Mouse (Mus musculus) liver, embryonic 16.5 days (tissue): ENCODE measurements around the gene Atg9b. TPM values are rescaled to one million over a fixed set of nuclear protein-coding genes. Genes with fewer than 3 reads are reported as not detected.
A peak's percentile ranks its signal among the peaks of the same experiment; 100 is the strongest.
"Not testable (repeated sequence)": the region's sequence is repeated elsewhere in the genome, so short reads cannot be mapped to it uniquely, and the experiment has no call there.

Experiments
- ATAC-seq: fragments of 200-750 bp; cut with Nextera tagmentation; 2 replicates; pipeline ENCODE4 v1.8.0; 2017; ENCODE audit warnings: low read depth, mild to moderate bottlenecking, moderate number of reproducible peaks, moderate library complexity
- H3K27ac ChIP-seq: fragments of 300-500 bp; sonication (generic); 2 replicates; pipeline ENCODE4 v1.5.1; 2014; ENCODE audit warnings: mild to moderate bottlenecking, low read length
- H3K27me3 ChIP-seq: fragments of 300-500 bp; sonication (generic); 2 replicates; pipeline ENCODE4 v1.6.1; 2014; ENCODE audit warnings: low read depth, low read length, mixed read lengths; ENCODE audit not compliant: control insufficient read depth, insufficient read depth
- H3K36me3 ChIP-seq: fragments of 300-500 bp; sonication (generic); 2 replicates; pipeline ENCODE4 v1.6.1; 2014; ENCODE audit warnings: mild to moderate bottlenecking; ENCODE audit not compliant: control insufficient read depth, insufficient read depth
- H3K4me1 ChIP-seq: fragments of 300-500 bp; sonication (generic); 2 replicates; pipeline ENCODE4 v1.6.1; 2014; ENCODE audit warnings: low read depth, low read length, mixed read lengths; ENCODE audit not compliant: control insufficient read depth
- H3K4me2 ChIP-seq: fragments of 300-500 bp; sonication (generic); 2 replicates; pipeline ENCODE4 v1.6.1; 2014; ENCODE audit warnings: low read depth, low read length, mixed read lengths
- H3K4me3 ChIP-seq: fragments of 300-500 bp; sonication (generic); 2 replicates; pipeline ENCODE4 v1.5.1; 2014; ENCODE audit warnings: low read depth, mild to moderate bottlenecking, low read length
- H3K9ac ChIP-seq: fragments of 300-500 bp; sonication (generic); 2 replicates; pipeline ENCODE4 v1.6.1; 2014; ENCODE audit warnings: low read depth, low read length
- H3K9me3 ChIP-seq: fragments of 300-500 bp; sonication (generic); replicated peaks from 2 replicates; pipeline ENCODE4 v1.6.1; 2016; ENCODE audit warnings: low read length; ENCODE audit not compliant: control insufficient read depth
- WGBS: fragments of 180-500 bp; shearing (Covaris S2); extraction: QIAGEN DNeasy Blood & Tissue Kit; methylation state at CpG from one replicate; pipeline ENCODE4 v1.1.7; 2014; ENCODE audit not compliant: insufficient replicate concordance; 5-methylcytosine and 5-hydroxymethylcytosine counted together
- polyA plus RNA-seq: library from polyadenylated mRNA; unstranded; fragments of >200 nt; fragmentation: Nextera tagmentation; extraction: Ambion mirVana; gene quantifications from 2 replicates; pipeline ENCODE4 v1.2.1, GENCODE M21; 2015

The Atg9b gene
- polyA plus RNA-seq, 1 experiment from 2014 or later, result 2.9 TPM

DNA sequence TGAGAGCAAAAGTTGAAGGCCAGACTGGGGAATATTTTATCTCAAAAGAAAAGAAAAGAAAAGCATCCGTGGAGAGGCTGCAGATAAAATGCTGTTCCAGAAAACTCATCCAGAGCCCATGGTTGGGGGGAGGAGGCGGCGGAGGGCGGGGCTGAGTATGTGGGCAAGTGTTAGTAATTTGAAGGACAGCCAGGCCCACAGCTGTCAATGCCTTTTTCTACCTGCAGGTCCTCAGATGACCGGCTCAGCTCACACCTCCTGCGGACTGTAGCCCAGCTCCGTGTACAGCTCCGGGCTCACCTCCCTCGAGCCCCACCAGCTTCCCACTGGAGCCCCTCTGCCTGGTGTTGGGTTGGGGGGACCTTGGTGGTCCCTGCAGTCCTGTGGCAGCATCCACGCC, 7.7 kb upstream of the Atg9b start:
- Histone ChIP-seq H3K27me3 (no peaks in the 10 kb centered on the region), H3K4me1 (peaks cover 3% of the 10 kb centered on the region; the same call in 1 of the 2 replicates), H3K27ac (no peak overlapping the region), H3K9me3 (no peaks in the 10 kb centered on the region), H3K4me3 (no peak overlapping the region), H3K9ac (no peak overlapping the region), H3K4me2 (no peak overlapping the region), H3K36me3 (no peaks in the 10 kb centered on the region; the same call in 1 of the 2 replicates)
- no peak for ATAC-seq
- 73% methylated on average over 10 of the region's 10 CpGs for WGBS

DNA sequence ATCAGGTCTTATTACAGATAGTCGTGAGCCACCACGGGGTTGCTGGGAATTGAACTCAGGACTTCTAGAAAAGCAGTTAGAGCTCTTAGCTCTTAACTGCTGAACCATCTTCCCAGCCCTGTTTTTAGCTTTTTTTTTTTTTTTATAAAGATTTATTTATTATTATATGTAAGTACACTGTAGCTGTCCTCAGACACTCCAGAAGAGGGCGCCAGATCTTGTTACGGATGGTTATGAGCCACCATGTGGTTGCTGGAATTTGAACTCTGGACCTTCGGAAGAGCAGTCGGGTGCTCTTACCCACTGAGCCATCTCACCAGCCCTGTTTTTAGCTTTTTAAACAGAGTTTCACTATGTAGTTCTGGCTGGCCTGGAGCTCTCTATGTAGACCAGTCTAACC, 4.3 kb upstream of the Atg9b start:
- H3K9ac ChIP-seq, H3K27me3 ChIP-seq, ATAC-seq, H3K4me3 ChIP-seq, H3K4me2 ChIP-seq, H3K9me3 ChIP-seq, H3K27ac ChIP-seq, H3K36me3 ChIP-seq: not testable (repeated sequence)
- H3K4me1 ChIP-seq, result peaks cover 10% of the 10 kb centered on the region
- WGBS, result 77% methylated on average over 6 of the region's 6 CpGs

DNA sequence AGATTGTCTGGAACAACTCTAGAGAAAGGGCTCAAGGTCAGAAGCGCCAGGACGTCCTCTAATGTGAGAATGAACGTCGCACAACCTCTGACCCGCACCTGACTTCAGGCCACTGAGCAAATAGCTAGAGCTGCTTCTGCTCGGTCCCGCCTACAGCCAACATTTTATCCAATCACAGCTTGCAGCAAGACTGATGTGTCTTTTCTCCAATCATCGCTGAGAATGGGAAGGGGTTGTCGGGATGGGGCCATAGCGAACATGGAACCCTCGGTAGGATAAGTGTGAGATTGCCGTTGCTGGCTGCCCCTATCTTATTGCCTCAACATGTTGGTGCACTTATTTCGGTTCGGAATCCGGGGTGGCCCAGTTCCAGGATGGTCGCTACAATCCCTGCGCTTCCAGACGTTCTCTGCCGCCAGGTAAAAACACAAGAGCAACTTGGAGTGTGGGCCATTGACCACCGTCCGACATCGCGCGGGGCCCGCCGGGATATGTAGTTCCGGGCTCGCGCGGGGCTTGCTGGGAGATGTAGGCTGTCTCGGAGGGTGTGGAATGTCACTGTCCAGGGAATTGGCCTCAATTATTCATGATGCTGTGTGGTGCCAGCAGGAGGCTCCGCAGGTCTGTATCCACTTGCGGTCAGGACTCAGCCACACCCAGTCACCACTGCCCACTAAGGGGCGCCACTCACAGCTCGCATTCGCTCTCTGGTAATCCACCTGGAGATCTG, 2.4 kb upstream of the Atg9b start:
- WGBS, result under 1% methylated on average over 36 of the region's 36 CpGs
- H3K27ac ChIP-seq, result peak overlapping the region; percentile 84
- ATAC-seq, result peak; percentile 96

DNA sequence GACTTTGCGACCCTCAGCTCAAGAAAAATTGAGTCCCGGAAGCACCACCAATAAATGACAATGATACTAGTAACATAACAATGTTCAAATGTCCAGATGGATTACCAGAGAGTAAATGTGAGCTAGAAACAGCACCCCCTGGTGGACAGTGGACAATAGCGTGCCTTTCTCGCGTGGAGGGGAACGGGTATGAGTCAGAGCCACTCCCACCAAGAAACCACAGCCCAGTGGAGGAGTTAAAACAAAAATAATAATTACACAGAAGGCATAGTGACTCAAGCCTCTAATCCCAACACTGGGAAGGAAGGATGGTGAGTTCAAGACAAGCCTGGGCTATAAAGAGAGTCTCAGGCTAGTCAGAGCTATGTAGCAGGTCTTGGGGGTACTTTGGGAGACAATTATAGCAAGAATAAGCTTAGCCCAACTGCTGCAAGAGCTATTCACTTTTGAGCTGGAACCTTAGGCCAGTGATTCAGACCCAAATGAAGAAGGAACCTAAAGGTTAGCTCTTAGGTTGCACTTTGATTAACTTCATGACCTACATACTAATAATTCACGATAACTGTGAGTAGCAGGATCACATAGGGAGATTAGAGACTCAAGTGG, 1.6 kb upstream of the Atg9b start, which contains the start of gene Abcb8:
Abcb8 (plus strand) TSS at position 272 of the 606 bp plus-strand sequence.
- Histone ChIP-seq H3K27ac (peak within 1 kb of the TSS; percentile 84), H3K9ac (peak within 1 kb of the TSS; percentile 67), H3K4me2 (peak within 1 kb of the TSS; percentile 87), H3K27me3 (no peaks in the 10 kb centered on the region; the same call in 1 of the 2 replicates), H3K4me3 (peak within 1 kb of the TSS; percentile 75), H3K36me3 (no peaks in the 10 kb centered on the region), H3K4me1 (peaks cover 16% of the 10 kb centered on the region), H3K9me3 (no peaks in the 10 kb centered on the region)
- 8% methylated on average over 7 of the region's 7 CpGs for WGBS
- ATAC-seq, result no peak

More for the DNA sequence above, 2.4 kb upstream of the Atg9b start:
- Histone ChIP-seq H3K9me3 (no peaks in the 10 kb centered on the region), H3K36me3 (no peaks in the 10 kb centered on the region), H3K4me2 (peak overlapping the region; percentile 87), H3K27me3 (no peaks in the 10 kb centered on the region), H3K4me1 (peaks cover 15% of the 10 kb centered on the region), H3K4me3 (peak overlapping the region; percentile 75), H3K9ac (peak overlapping the region; percentile 67)

DNA sequence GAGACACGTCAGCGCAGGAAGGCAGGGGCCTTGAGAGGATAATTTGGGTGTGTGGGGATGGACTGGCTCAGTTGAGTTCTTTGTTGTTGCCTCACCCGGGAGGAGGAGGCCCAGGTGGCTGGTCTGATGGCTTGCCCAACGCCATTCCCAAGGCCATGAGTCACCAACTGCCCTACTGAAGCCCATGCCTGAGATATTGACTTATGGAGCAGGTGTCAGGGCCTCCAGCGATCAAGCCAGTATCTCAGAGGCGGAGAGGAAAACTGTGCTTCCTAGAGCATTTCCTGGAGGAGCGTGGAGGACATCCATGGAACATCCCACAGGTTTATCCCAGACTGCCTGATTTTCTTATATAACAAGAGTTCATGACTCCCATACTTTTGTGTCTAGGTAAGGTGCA, 781 bp upstream of the Atg9b start:
- no peak overlapping the region for H3K9ac ChIP-seq
- no peaks in the 10 kb centered on the region for H3K9me3 ChIP-seq
- H3K4me2 ChIP-seq, result no peak overlapping the region
- no peak overlapping the region for H3K27ac ChIP-seq
- peaks cover 8% of the 10 kb centered on the region for H3K27me3 ChIP-seq
- H3K36me3 ChIP-seq, result no peaks in the 10 kb centered on the region
- peaks cover 19% of the 10 kb centered on the region for H3K4me1 ChIP-seq
- 62% methylated on average over 7 of the region's 7 CpGs for WGBS
- ATAC-seq, result no peak
- H3K4me3 ChIP-seq, result no peak overlapping the region

DNA sequence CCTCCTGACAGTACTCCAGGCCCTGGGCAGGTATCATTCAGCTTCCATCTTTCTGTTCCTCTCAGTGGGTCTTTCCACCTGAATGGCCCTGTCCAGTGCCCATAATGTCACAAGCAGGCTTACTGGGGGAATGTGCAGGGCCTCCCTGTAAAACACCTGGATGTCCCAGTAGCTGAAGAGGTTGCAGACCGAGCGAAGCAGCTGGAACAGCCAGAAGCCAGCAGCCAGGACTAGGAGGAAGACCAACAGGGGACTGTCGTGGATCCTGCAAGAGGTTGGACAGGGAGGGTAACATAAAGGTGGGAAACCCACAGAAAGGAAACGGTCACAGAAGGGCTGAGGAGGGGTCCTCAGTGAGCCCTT, 2.3 kb downstream of the Atg9b start:
- H3K4me1 ChIP-seq, result peaks cover 20% of the 10 kb centered on the region
- ATAC-seq, result no peak

DNA sequence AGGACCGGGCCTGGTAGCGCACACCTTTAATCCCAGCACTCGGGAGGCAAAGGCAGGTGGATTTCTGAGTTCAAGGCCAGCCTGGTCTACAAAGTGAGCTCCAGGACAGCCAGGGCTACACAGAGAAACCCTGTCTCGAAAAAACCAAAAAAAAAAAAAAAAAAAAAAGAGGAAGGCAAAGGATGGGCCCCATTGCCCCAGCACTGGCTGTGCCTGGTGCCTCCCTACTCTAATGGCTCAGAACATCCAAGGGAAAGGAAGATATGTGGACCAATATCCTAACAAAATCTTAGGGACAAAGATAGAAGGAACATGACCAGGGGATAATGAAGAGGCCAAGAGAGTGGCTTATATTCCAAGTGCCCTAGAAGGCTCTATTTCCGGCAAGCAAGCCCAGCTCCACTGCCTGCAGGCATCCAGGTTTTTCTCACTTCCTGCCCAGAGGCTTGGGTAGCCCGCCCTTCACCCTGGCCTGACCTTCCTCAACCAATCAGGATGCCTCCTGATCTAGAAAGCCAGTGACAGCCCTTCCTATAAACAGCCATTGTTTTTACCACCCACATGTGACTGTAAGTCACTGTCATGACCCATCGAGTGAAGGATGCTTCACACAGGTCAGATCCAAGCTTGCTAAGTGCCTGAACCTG, 2.8 kb downstream of the Atg9b start:
- Histone ChIP-seq H3K27ac (no peak overlapping the region), H3K9me3 (no peaks in the 10 kb centered on the region), H3K4me1 (peaks cover 22% of the 10 kb centered on the region), H3K4me3 (no peak overlapping the region), H3K9ac (no peak overlapping the region), H3K27me3 (peaks cover 25% of the 10 kb centered on the region), H3K36me3 (no peaks in the 10 kb centered on the region), H3K4me2 (no peak overlapping the region)
- ATAC-seq, result no peak
- 44% methylated on average over 6 of the region's 7 CpGs for WGBS

More for the DNA sequence above, 2.3 kb downstream of the Atg9b start:
- Histone ChIP-seq H3K27me3 (peaks cover 25% of the 10 kb centered on the region), H3K4me3 (no peak overlapping the region), H3K27ac (no peak overlapping the region), H3K36me3 (no peaks in the 10 kb centered on the region), H3K4me2 (no peak overlapping the region), H3K9me3 (no peaks in the 10 kb centered on the region), H3K9ac (no peak overlapping the region)
- 63% methylated on average over 4 of the region's 4 CpGs for whole genome bisulfite sequencing

DNA sequence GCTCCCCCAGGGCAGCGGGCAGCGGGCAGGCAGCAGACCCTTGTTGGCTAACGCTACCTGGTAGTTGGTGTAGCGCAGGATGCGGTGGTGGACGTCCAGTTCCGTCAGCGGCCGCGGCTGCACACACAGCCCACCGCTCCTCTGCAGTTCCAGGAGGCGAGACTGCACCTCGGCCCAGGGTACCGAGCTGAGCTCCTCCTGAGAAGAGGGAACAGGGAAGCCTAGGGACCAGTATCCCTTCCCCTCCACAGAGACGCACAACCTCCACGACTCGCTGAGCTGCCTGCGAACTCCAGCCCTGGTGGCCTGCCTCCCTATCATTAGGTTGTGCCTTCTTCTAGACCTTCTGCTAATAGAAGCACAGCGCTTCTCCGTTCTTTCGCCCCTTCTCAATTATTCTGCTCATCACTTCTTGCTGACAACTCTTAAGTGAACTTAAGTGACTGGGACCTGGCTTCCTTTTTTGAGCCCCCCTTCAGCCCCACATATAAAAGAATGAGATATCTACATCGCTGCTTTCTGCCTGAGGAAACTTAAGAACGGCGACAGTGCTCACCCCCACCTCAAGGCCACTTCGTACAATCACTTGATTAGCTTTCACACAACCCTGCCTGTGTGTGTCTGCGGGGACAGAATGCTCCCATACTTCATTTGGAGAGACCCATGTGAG, 3.6 kb downstream of the Atg9b start:
- Histone ChIP-seq H3K9me3 (no peaks in the 10 kb centered on the region), H3K27ac (no peak overlapping the region), H3K4me3 (peak overlapping the region; percentile 41), H3K36me3 (no peaks in the 10 kb centered on the region), H3K27me3 (peaks cover 25% of the 10 kb centered on the region), H3K4me1 (peaks cover 22% of the 10 kb centered on the region), H3K4me2 (peak overlapping the region; percentile 76), H3K9ac (peak overlapping the region; percentile 54)
- ATAC-seq, result no peak
- WGBS, result 22% methylated on average over 26 of the region's 26 CpGs
